Mouse (Mus musculus): Measurements from ENCODE around the gene Fut8. TPM values are rescaled to one million over a fixed set of nuclear protein-coding genes. Genes with fewer than 3 reads are reported as not detected.
"Not testable (repeated sequence)": the region's sequence is repeated elsewhere in the genome, so short reads cannot be mapped to it uniquely, and the experiment has no call there.

The Fut8 gene
- polyA plus RNA-seq, 1 experiment, result 4.9 TPM

GRCm38 (mm10) chr12:77500439-77501055 is 262.6 kb downstream of the Fut8 start:
- no peak for DNase-seq (ENCODE audit: low read depth)

GRCm38 (mm10) chr12:77501466-77502240 is 263.7 kb downstream of the Fut8 start:
- no peak for DNase-seq (ENCODE audit: low read depth)

- DNase-seq (ENCODE audit: low read depth), result no peak
These were observed 264.3 kb downstream of the Fut8 start for GRCm38 (mm10) chr12:77502243-77502642.

GRCm38 (mm10) chr12:77505431-77505830 is 267.5 kb downstream of the Fut8 start:
- DNase-seq (ENCODE audit: low read depth), result no peak

- no peak for DNase-seq (ENCODE audit: low read depth)
These were observed 269.8 kb downstream of the Fut8 start for GRCm38 (mm10) chr12:77507770-77508169.

GRCm38 (mm10) chr12:77510758-77511157 is 272.8 kb downstream of the Fut8 start:
- DNase-seq (ENCODE audit: low read depth), result no peak

- no peak for DNase-seq (ENCODE audit: low read depth)
These were observed 273.3 kb downstream of the Fut8 start for GRCm38 (mm10) chr12:77511206-77511605.

- no peak for DNase-seq (ENCODE audit: low read depth)
These were observed 273.7 kb downstream of the Fut8 start for GRCm38 (mm10) chr12:77511631-77512030.

- no peak for DNase-seq (ENCODE audit: low read depth)
These were observed 278.9 kb downstream of the Fut8 start for GRCm38 (mm10) chr12:77516805-77517204.

- DNase-seq (ENCODE audit: low read depth), result no peak
These were observed 279.8 kb downstream of the Fut8 start for GRCm38 (mm10) chr12:77517691-77518090.

- DNase-seq (ENCODE audit: low read depth), result no peak
These were observed 281.7 kb downstream of the Fut8 start for GRCm38 (mm10) chr12:77519534-77520102.

- DNase-seq (ENCODE audit: low read depth), result not testable (repeated sequence)
These were observed 286.1 kb downstream of the Fut8 start for GRCm38 (mm10) chr12:77524014-77524413.
